Mouse (Mus musculus) MEL (cell line): ENCODE results near the gene Gna11. TPM values are rescaled to one million over a fixed set of nuclear protein-coding genes. Genes with fewer than 3 reads are reported as not detected.

Source experiments
- DNase-seq: peaks from one replicate; pipeline ENCODE4 v3.0.0; 2011; ENCODE audit warnings: low read depth, low spot score
- H3K27ac ChIP-seq: 2 replicates; pipeline ENCODE4 v1.5.1; 2012; ENCODE audit warnings: low read depth, mild to moderate bottlenecking, control low read depth, low read length, moderate library complexity; ENCODE audit not compliant: control insufficient read depth
- H3K27me3 ChIP-seq, 2 experiments: fragments of 150-350 bp in 1 of 2; sonication (generic) in 1 of 2; 2 replicates each; pipeline ENCODE4 v1.6.1; 2012; ENCODE audit warnings: low read length in 2 of 2, mild to moderate bottlenecking in 2 of 2, improper control_type of control experiment in 1 of 2, moderate library complexity in 1 of 2; ENCODE audit not compliant: insufficient read depth in 2 of 2, control insufficient read depth in 1 of 2
- H3K36me3 ChIP-seq, 2 experiments: 2 replicates each; pipeline ENCODE4 v1.6.1; 2012 to 2014; ENCODE audit warnings: low read length in 2 of 2, improper control_type of control experiment in 1 of 2, inconsistent platforms in 1 of 2, mild to moderate bottlenecking in 1 of 2; ENCODE audit not compliant: insufficient read depth in 2 of 2, control insufficient read depth in 1 of 2
- H3K4me1 ChIP-seq, 2 experiments: fragments of 150-350 bp in 1 of 2; sonication (generic) in 1 of 2; 2 replicates each; pipeline ENCODE4 v1.6.1; 2012; ENCODE audit warnings: low read length in 2 of 2, improper control_type of control experiment in 1 of 2, mild to moderate bottlenecking in 1 of 2; ENCODE audit not compliant: insufficient read depth in 2 of 2, control insufficient read depth in 1 of 2
- H3K4me3 ChIP-seq, 2 experiments: fragments of 150-350 bp in 1 of 2; sonication (generic) in 1 of 2; 2 replicates each; pipeline ENCODE4 v1.5.1; 2012; ENCODE audit warnings: low read depth in 2 of 2, low read length in 2 of 2, mild to moderate bottlenecking in 2 of 2, moderate library complexity in 2 of 2, control low read depth in 1 of 2, improper control_type of control experiment in 1 of 2; ENCODE audit not compliant: control insufficient read depth in 1 of 2, insufficient read depth in 1 of 2
- H3K79me2 ChIP-seq: 2 replicates; pipeline ENCODE4 v1.6.1; 2012; ENCODE audit warnings: mild to moderate bottlenecking, low read length, moderate library complexity; ENCODE audit not compliant: control insufficient read depth, poor library complexity, insufficient read depth
- H3K9ac ChIP-seq: 2 replicates; pipeline ENCODE4 v1.6.1; 2012; ENCODE audit warnings: low read depth, mild to moderate bottlenecking, control low read depth, low read length, moderate library complexity; ENCODE audit not compliant: control insufficient read depth, poor library complexity, severe bottlenecking
- H3K9me3 ChIP-seq: fragments of 150-350 bp; sonication (generic); replicated peaks from 2 replicates; pipeline ENCODE4 v1.6.1; 2012; ENCODE audit warnings: mild to moderate bottlenecking, low read length, improper control_type of control experiment, moderate library complexity; ENCODE audit not compliant: insufficient read depth
- CHD1 ChIP-seq: IDR thresholded peaks from 2 replicates; pipeline ENCODE4 v1.6.1; 2012; ENCODE audit warnings: low read depth, mild to moderate bottlenecking, inconsistent platforms, low read length, improper control_type of control experiment
- CTCF ChIP-seq, 3 experiments: IDR thresholded peaks in 2 of 3; conservative IDR thresholded peaks in 1 of 3; 2 replicates each; pipeline ENCODE4 v1.5.1; 2011 to 2012; ENCODE audit warnings: low read length in 3 of 3, low read depth in 2 of 3, mild to moderate bottlenecking in 2 of 3, improper control_type of control experiment in 1 of 3, inconsistent platforms in 1 of 3, mixed read lengths in 1 of 3, moderate library complexity in 1 of 3; ENCODE audit not compliant: control insufficient read depth in 1 of 3, insufficient read depth in 1 of 3, poor library complexity in 1 of 3, severe bottlenecking in 1 of 3
- HCFC1 ChIP-seq: IDR thresholded peaks from 2 replicates; pipeline ENCODE4 v1.6.1; 2012; ENCODE audit warnings: low read depth, mild to moderate bottlenecking, inconsistent platforms, low read length, improper control_type of control experiment, moderate library complexity
- JUND ChIP-seq: IDR thresholded peaks from 2 replicates; pipeline ENCODE4 v1.6.1; 2011; ENCODE audit warnings: low read depth, mild to moderate bottlenecking, improper control_type of control experiment, low read length
- KAT2A ChIP-seq: conservative IDR thresholded peaks from 2 replicates; pipeline ENCODE4 v1.6.1; 2012; ENCODE audit warnings: low read depth, low read length, improper control_type of control experiment, inconsistent platforms
- MAFK ChIP-seq: IDR thresholded peaks from 2 replicates; pipeline ENCODE4 v1.6.1; 2011; ENCODE audit warnings: low read depth, mild to moderate bottlenecking, low read length, improper control_type of control experiment, borderline replicate concordance
- MAX ChIP-seq: IDR thresholded peaks from 2 replicates; pipeline ENCODE4 v1.6.1; 2011; ENCODE audit warnings: low read length, improper control_type of control experiment
- MEF2A ChIP-seq: IDR thresholded peaks from 2 replicates; pipeline ENCODE4 v1.6.1; 2014; ENCODE audit warnings: low read depth, mild to moderate bottlenecking, inconsistent platforms, low read length, improper control_type of control experiment; ENCODE audit not compliant: poor library complexity, insufficient replicate concordance, severe bottlenecking; ENCODE audit errors: extremely low read depth
- MXI1 ChIP-seq: IDR thresholded peaks from 2 replicates; pipeline ENCODE4 v1.6.1; 2011; ENCODE audit warnings: mild to moderate bottlenecking, low read depth, low read length, improper control_type of control experiment
- MYC ChIP-seq: IDR thresholded peaks from 2 replicates; pipeline ENCODE4 v1.6.1; 2011; ENCODE audit warnings: low read depth, mild to moderate bottlenecking, low read length, improper control_type of control experiment, moderate library complexity
- POLR2A ChIP-seq, 2 experiments: IDR thresholded peaks; 2 replicates each; pipeline ENCODE4 v1.6.1; 2011 to 2012; ENCODE audit warnings: low read length in 2 of 2, mild to moderate bottlenecking in 2 of 2, control low read depth in 1 of 2, improper control_type of control experiment in 1 of 2, low read depth in 1 of 2, moderate library complexity in 1 of 2; ENCODE audit not compliant: control insufficient read depth in 1 of 2, insufficient read depth in 1 of 2, poor library complexity in 1 of 2
- RAD21 ChIP-seq: IDR thresholded peaks from 2 replicates; pipeline ENCODE4 v1.6.1; 2011; ENCODE audit warnings: mild to moderate bottlenecking, low read depth, low read length, improper control_type of control experiment
- RCOR1 ChIP-seq: IDR thresholded peaks from 2 replicates; pipeline ENCODE4 v1.6.1; 2012; ENCODE audit warnings: low read depth, mild to moderate bottlenecking, inconsistent platforms, low read length, improper control_type of control experiment
- SIN3A ChIP-seq: IDR thresholded peaks from 2 replicates; pipeline ENCODE4 v1.6.1; 2012; ENCODE audit warnings: low read length, improper control_type of control experiment, inconsistent platforms
- SMC3 ChIP-seq: IDR thresholded peaks from 2 replicates; pipeline ENCODE4 v1.6.1; 2011; ENCODE audit warnings: low read depth, low read length, improper control_type of control experiment
- TAL1 ChIP-seq: IDR thresholded peaks from 2 replicates; pipeline ENCODE4 v1.6.1; 2012; ENCODE audit warnings: mild to moderate bottlenecking, inconsistent platforms, low read length, moderate library complexity, mixed read lengths
- TCF12 ChIP-seq: IDR thresholded peaks from 2 replicates; pipeline ENCODE4 v1.6.1; 2014; ENCODE audit warnings: low read depth, mild to moderate bottlenecking, inconsistent platforms, low read length, improper control_type of control experiment, moderate library complexity
- ZC3H11A ChIP-seq: IDR thresholded peaks from 2 replicates; pipeline ENCODE4 v1.6.1; 2012; ENCODE audit warnings: low read depth, mild to moderate bottlenecking, inconsistent platforms, low read length, improper control_type of control experiment
- ZMIZ1 ChIP-seq: IDR thresholded peaks from 2 replicates; pipeline ENCODE4 v1.6.1; 2012; ENCODE audit warnings: low read depth, mild to moderate bottlenecking, inconsistent platforms, low read length, improper control_type of control experiment, moderate library complexity
- polyA plus RNA-seq, 2 experiments: library from polyadenylated mRNA; stranded (reverse) in 1 of 2; unstranded in 1 of 2; fragments of >175 nt in 1 of 2; fragments of >200 nt in 1 of 2; gene quantifications; 2 replicates each; pipeline versions ENCODE4 v1.2.1 to v1.2.4; 2012; ENCODE audit warnings: low replicate concordance in 2 of 2, low read depth in 1 of 2; ENCODE audit not compliant: insufficient read length in 2 of 2, insufficient read depth in 1 of 2, missing spikeins in 1 of 2
- total RNA-seq: library from RNA; depleted of rRNA; stranded (reverse); fragments of 300-350 nt; gene quantifications from 2 replicates; pipeline ENCODE4 v1.2.3, GENCODE M21; 2012

Gna11 gene
- total and polyA plus RNA-seq, 3 experiments: 14.1 to 18.4 TPM; not detected in 1

GRCm38 (mm10) chr10:81519227-81519977, 25.6 kb downstream of the Gna11 start (continued):
- no peak for TF ChIP-seq ZC3H11A

DNA sequence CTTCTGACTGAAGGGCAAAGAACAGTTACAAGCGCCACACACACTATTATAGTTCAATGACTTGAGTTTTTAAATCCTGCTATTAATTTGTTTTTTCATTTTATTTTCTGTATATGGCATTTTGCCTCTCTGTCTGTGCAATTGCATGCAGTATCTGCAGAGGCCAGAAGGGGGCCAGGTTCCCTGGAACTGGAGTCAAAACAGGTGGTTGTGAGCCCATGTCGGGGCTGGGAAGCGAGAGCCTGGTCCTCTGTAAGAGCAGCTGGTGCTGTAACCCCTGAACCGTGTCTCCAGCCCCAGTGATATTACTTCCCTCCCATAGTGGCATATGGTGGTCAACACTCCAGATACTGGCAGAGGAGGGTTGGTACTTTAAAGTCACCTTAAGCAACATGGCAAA, 26.4 kb downstream of the Gna11 start:
- H3K4me1 ChIP-seq: peaks cover 10 to 37% of the 10 kb centered on the region in 2 experiments
- peaks cover 0 to 27% of the 10 kb centered on the region in 2 experiments; a peak in 2 of 4 replicates for H3K36me3 ChIP-seq
- no peak overlapping the region for H3K4me3 ChIP-seq
- no peaks in the 10 kb centered on the region for H3K27me3 ChIP-seq
- no peak overlapping the region for H3K9ac ChIP-seq
- no peaks in the 10 kb centered on the region for H3K9me3 ChIP-seq
- H3K27ac ChIP-seq: peak overlapping the region; percentile 67
- H3K79me2 ChIP-seq: peaks cover 8% of the 10 kb centered on the region
- no peak for TF ChIP-seq TAL1
- TF ChIP-seq MYC: no peak
- 0 out of 2 replicates have a peak, but pooled peaks have one; percentile 3 for TF ChIP-seq SMC3
- peak; percentile 13; the same call in 1 of the 2 replicates for TF ChIP-seq SIN3A
- TF ChIP-seq CTCF (IDR thresholded peaks at IDR 0.05 in 2 of 3, conservative IDR thresholded peaks at IDR 0.05 in 1 of 3; ENCODE audit: control insufficient read depth in 1 of 3, insufficient read depth in 1 of 3, low read depth in 2 of 3, low read length in 3 of 3, poor library complexity in 1 of 3, severe bottlenecking in 1 of 3): peak; percentile 51 to 59 (median 53)
- no peak for TF ChIP-seq MAFK
- no peak for TF ChIP-seq CHD1
- peak; percentile 75 for DNase-seq

DNA sequence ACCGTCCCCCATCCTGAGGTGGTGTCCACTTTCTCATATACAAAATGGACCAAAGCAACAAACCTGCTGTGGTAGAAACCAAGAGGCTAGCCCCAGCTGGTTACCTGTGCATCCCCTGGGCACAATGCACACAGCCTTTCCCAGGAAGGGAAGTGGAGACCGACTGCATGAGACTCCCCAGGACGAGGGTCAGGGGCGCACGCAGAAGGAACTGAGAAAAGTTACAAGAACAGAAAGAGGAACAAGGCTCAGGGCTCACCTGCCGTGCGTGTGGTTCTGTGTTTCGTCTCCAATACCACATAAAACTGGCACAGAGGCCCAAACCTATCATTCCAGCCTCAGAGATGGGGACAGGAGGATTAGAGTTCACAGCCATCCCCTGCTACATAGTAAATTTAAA, 27.8 kb downstream of the Gna11 start:
- peak overlapping the region; percentile 67 for H3K27ac ChIP-seq

DNA sequence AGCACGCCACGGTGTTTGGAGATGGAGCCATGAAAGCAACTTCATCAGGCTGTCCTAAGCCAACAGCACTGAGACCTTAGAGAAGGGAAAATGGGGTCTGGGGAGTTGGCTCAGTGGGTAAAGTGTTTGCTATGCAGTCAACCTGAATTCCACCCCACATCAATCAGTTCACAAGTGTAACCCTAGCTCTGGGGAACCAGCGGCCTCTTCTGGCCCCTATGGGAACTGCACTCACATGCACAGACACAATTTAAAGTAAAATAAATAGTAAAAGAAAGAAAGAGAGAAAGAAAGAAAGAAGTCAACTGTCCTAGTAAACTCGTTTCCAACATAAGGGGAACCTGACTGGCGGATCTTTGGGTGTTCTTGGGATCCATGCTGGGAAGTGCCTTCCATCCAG, 31.2 kb downstream of the Gna11 start:
- Histone ChIP-seq H3K9ac (no peak overlapping the region), H3K4me1 (peaks cover 6 to 18% of the 10 kb centered on the region in 2 experiments), H3K27me3 (no peaks in the 10 kb centered on the region)

More for the DNA sequence above, 27.8 kb downstream of the Gna11 start:
- peak overlapping the region in 1 of 2 experiments; percentile 7; a peak in 2 of 4 replicates for H3K4me3 ChIP-seq
- H3K36me3 ChIP-seq: peaks cover 0 to 25% of the 10 kb centered on the region in 2 experiments; a peak in 2 of 4 replicates
- H3K9me3 ChIP-seq: no peaks in the 10 kb centered on the region
- TF ChIP-seq ZMIZ1 (no peak), POLR2A (IDR thresholded peaks at IDR 0.05; ENCODE audit: control insufficient read depth in 1 of 2, insufficient read depth in 1 of 2, low read depth in 1 of 2, low read length in 2 of 2, poor library complexity in 1 of 2) (0 out of 4 replicates have a peak, but pooled peaks of 1 of the 2 experiments have one; percentile 16), MXI1 (no peak; the same call in 1 of the 2 replicates), TCF12 (no peak)
- H3K27me3 ChIP-seq: no peaks in the 10 kb centered on the region
- H3K4me1 ChIP-seq: peaks cover 10 to 28% of the 10 kb centered on the region in 2 experiments
- no peaks in the 10 kb centered on the region; the same call in 1 of the 2 replicates for H3K79me2 ChIP-seq
- peak; percentile 63 for DNase-seq
- peak overlapping the region; percentile 51 for H3K9ac ChIP-seq

More for the DNA sequence above, 31.2 kb downstream of the Gna11 start:
- H3K79me2 ChIP-seq: no peaks in the 10 kb centered on the region; the same call in 1 of the 2 replicates
- H3K4me3 ChIP-seq: no peak overlapping the region
- no peak overlapping the region for H3K27ac ChIP-seq
- H3K9me3 ChIP-seq: no peaks in the 10 kb centered on the region
- DNase-seq: no peak
- TF ChIP-seq CTCF (IDR thresholded peaks at IDR 0.05 in 2 of 3, conservative IDR thresholded peaks at IDR 0.05 in 1 of 3; ENCODE audit: control insufficient read depth in 1 of 3, insufficient read depth in 1 of 3, low read depth in 2 of 3, low read length in 3 of 3, poor library complexity in 1 of 3, severe bottlenecking in 1 of 3): peak; percentile 38 to 44 (median 43)
- TF ChIP-seq RAD21: peak; percentile 1; the same call in 1 of the 2 replicates
- TF ChIP-seq MEF2A: no peak
- TF ChIP-seq MAX: no peak
- no peak for TF ChIP-seq KAT2A
- no peak for TF ChIP-seq HCFC1
- TF ChIP-seq JUND: no peak
- no peak for TF ChIP-seq TAL1
- no peak for TF ChIP-seq RCOR1
- TF ChIP-seq TCF12: no peak
- TF ChIP-seq, all 39 proteins: peak for 2
- peaks cover 0 to 14% of the 10 kb centered on the region in 2 experiments; a peak in 2 of 4 replicates for H3K36me3 ChIP-seq
